Comparison of ENCODE assay signal across 11 mouse cellular contexts in the genomic region with DNA sequence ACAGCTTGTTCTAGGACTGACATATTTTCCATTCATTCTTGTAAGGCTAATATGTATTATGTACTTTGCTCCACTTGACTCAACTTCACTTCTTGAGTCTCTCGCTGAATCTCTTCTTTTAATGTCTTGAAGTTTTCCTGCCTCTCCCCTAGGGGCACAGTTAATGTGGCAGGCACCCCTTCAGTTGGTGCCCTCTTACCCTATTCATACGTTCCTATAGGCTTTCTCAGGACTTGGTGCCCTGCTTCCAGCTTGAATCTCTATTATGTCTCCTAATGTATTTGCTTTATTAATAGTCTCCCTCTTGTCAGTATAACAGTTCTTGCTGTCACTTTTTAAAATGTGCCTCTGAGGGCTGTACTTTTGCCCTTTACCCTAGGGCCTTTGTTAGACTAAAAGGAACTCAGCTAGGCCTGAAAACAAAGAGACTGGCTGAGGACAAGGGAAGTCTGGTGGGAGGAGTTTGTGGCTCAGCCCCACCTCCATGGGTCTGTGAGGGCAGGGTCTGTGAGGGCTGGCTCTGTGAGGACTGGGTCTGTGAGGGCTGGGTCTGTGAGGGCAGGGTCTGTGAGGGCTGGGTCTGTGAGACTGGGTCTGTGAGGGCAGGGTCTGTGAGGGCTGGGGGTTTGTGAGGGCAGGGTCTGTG.
A peak's percentile ranks its signal among the peaks of the same experiment; 100 is the strongest.
DNase-seq lines count a peak whose midpoint lies in the region; ATAC-seq lines count a peak whose summit lies in the region.
"Had no signal": no experiment of that assay in that cellular context is flagged by ENCODE, and none has a peak within 500 bp of the region (broad histone marks: within the 10 kb centered on the region; RNA-seq: fewer than 3 reads in every experiment).

No protein-coding gene starts in this region.

- no peak overlapping the region for H3K4me3 ChIP-seq in kidney, embryonic 16.5 days (ENCODE audit: low read length)
- H3K4me3 ChIP-seq in forebrain, embryonic 10.5 days = no peak overlapping the region
- no peak overlapping the region for H3K4me3 ChIP-seq in neural tube, embryonic 12.5 days
- H3K4me3 ChIP-seq: layer of hippocampus, adult 2 months had no signal

- no peak overlapping the region for H3K4me2 ChIP-seq in kidney, embryonic 16.5 days (replicated peaks; ENCODE audit: low read depth, low read length)
- H3K4me2 ChIP-seq in neural tube, embryonic 12.5 days (replicated peaks) = no peak overlapping the region

- ATAC-seq in kidney, embryonic 16.5 days (ENCODE audit: low FRiP score, low TSS enrichment) = peak; percentile 76; the same call in 1 of the 2 replicates
- ATAC-seq in neural tube, embryonic 12.5 days (ENCODE audit: low FRiP score, low read depth) = peak; percentile 93
- ATAC-seq in frontal cortex, adult (ENCODE audit: low TSS enrichment) = no peak

- H3K27me3 ChIP-seq in kidney, embryonic 16.5 days (ENCODE audit: insufficient read depth, low read length) = no peaks in the 10 kb centered on the region
- no peaks in the 10 kb centered on the region for H3K27me3 ChIP-seq in forebrain, embryonic 10.5 days (ENCODE audit: poor library complexity, severe bottlenecking)
- H3K27me3 ChIP-seq in neural tube, embryonic 12.5 days (replicated peaks) = no peaks in the 10 kb centered on the region
- H3K27me3 ChIP-seq: embryonic facial prominence, embryonic 13.5 days had no signal

- no peak overlapping the region for H3K27ac ChIP-seq in kidney, embryonic 16.5 days (ENCODE audit: low read length)
- peak overlapping the region; percentile 81 for H3K27ac ChIP-seq in forebrain, embryonic 10.5 days
- H3K27ac ChIP-seq in neural tube, embryonic 12.5 days = peak overlapping the region; percentile 26; the same call in 1 of the 2 replicates
- H3K27ac ChIP-seq: layer of hippocampus, adult 2 months; liver, embryonic 14.5 days had no signal

- 58% methylated on average over 2 of the region's 2 CpGs for WGBS in kidney, embryonic 16.5 days
- WGBS in forebrain, embryonic 10.5 days = 31% methylated on average over 2 of the region's 2 CpGs
- 11% methylated on average over 2 of the region's 2 CpGs for WGBS in neural tube, embryonic 12.5 days

- no peaks in the 10 kb centered on the region for H3K4me1 ChIP-seq in kidney, embryonic 16.5 days (ENCODE audit: insufficient read depth, low read length)
- H3K4me1 ChIP-seq in forebrain, embryonic 10.5 days = peaks cover 19% of the 10 kb centered on the region
- no peaks in the 10 kb centered on the region for H3K4me1 ChIP-seq in neural tube, embryonic 12.5 days
- H3K4me1 ChIP-seq: embryonic facial prominence, embryonic 13.5 days had no signal

- H3K36me3 ChIP-seq in kidney, embryonic 16.5 days (ENCODE audit: insufficient read depth, low read length) = no peaks in the 10 kb centered on the region
- H3K36me3 ChIP-seq in forebrain, embryonic 10.5 days (replicated peaks) = no peaks in the 10 kb centered on the region
- H3K36me3 ChIP-seq in neural tube, embryonic 12.5 days = no peaks in the 10 kb centered on the region
- H3K36me3 ChIP-seq: embryonic facial prominence, embryonic 13.5 days had no signal

- no peak for DNase-seq in kidney, postnatal 25 days
- peak; percentile 63 for DNase-seq in R1 (ENCODE audit: low read depth, low spot score)
- DNase-seq in forebrain, embryonic 10.5 days (ENCODE audit: extremely low spot score, low spot score) = peak; percentile 73
- no peak for DNase-seq in frontal cortex, postnatal 36 days (ENCODE audit: low spot score in 2 of 2)
- no peak for DNase-seq in frontal cortex, postnatal 14 days (ENCODE audit: low spot score in 2 of 2)

- no peaks in the 10 kb centered on the region for H3K9me3 ChIP-seq in kidney, embryonic 16.5 days (ENCODE audit: low read length)
- H3K9me3 ChIP-seq in forebrain, embryonic 10.5 days = no peaks in the 10 kb centered on the region
- no peaks in the 10 kb centered on the region for H3K9me3 ChIP-seq in neural tube, embryonic 12.5 days
- H3K9me3 ChIP-seq: embryonic facial prominence, embryonic 13.5 days had no signal

- no peak overlapping the region for H3K9ac ChIP-seq in kidney, embryonic 16.5 days (replicated peaks; ENCODE audit: low read length)
- H3K9ac ChIP-seq in neural tube, embryonic 12.5 days = 0 out of 2 replicates have a peak overlapping the region, but pooled peaks have one; percentile 17
- H3K9ac ChIP-seq: embryonic facial prominence, embryonic 13.5 days; liver, embryonic 14.5 days had no signal

Comparison
In these comparisons a context has a peak if more than half of its experiments do, and no peak if none do; other contexts are left out.
1. DNase-seq: peak in R1 (single experiment) and forebrain, embryonic 10.5 days (single experiment); none in kidney, postnatal 25 days (0 of 2), frontal cortex, postnatal 36 days (0 of 2) and frontal cortex, postnatal 14 days (0 of 2).